Mouse (Mus musculus) C2C12 (cell line): ENCODE data around the gene Gm11627.

Experiments
- CTCF ChIP-seq: IDR thresholded peaks from one replicate; pipeline ENCODE4 v1.5.1; 2011; ENCODE audit not compliant: control insufficient read depth, insufficient read depth, insufficient read length
- MAX ChIP-seq: IDR thresholded peaks from one replicate; pipeline ENCODE4 v1.6.1; 2011; ENCODE audit warnings: mild to moderate bottlenecking, control low read depth
- MYOG ChIP-seq: IDR thresholded peaks from one replicate; pipeline ENCODE4 v1.6.1; 2011; ENCODE audit not compliant: control insufficient read depth, insufficient read length; ENCODE audit errors: extremely low read depth
- USF1 ChIP-seq: IDR thresholded peaks from one replicate; pipeline ENCODE4 v1.6.1; 2011; ENCODE audit warnings: low read depth, mild to moderate bottlenecking, control low read depth, moderate library complexity

GRCm38 (mm10) chr11:102602816-102603495 is 23.7 kb upstream of the Gm11627 start:
- no peak for TF ChIP-seq CTCF
- TF ChIP-seq MAX: no peak
- TF ChIP-seq MYOG: no peak
- no peak for TF ChIP-seq USF1
